Mouse (Mus musculus): ENCODE results near the gene Olfr508.

- no peak for TF ChIP-seq TAL1 (IDR thresholded peaks at IDR 0.05; ENCODE audit: low read length)
- no peak for TF ChIP-seq GATA1 (IDR thresholded peaks at IDR 0.05; ENCODE audit: low read length)
Observed at GRCm38 (mm10) chr7:108614110-108614509, 15.7 kb upstream of the Olfr508 start.
